Comparison of ENCODE assay signal across 26 mouse cellular contexts in genomic region chr5:73704757-73705156, GRCm38 (mm10). TPM values are rescaled to one million over a fixed set of nuclear protein-coding genes. Genes with fewer than 3 reads are reported as not detected.
"Had no signal": no experiment of that assay in that cellular context is flagged by ENCODE, and none has a peak within 500 bp of the region (broad histone marks: within the 10 kb centered on the region; RNA-seq: fewer than 3 reads in every experiment).

No protein-coding gene starts in this region.

- H3K9me3 ChIP-seq: heart, embryonic 10.5 days; heart, embryonic 13.5 days; heart, embryonic 15.5 days; hindbrain, embryonic 10.5 days; hindbrain, embryonic 12.5 days; intestine, embryonic 15.5 days; limb, embryonic 15.5 days; liver, embryonic 12.5 days had no signal

- H3K4me3 ChIP-seq: heart, embryonic 10.5 days; heart, embryonic 13.5 days; heart, embryonic 15.5 days; hindbrain, embryonic 10.5 days; hindbrain, embryonic 12.5 days; intestine, embryonic 15.5 days; layer of hippocampus, adult 2 months; left cerebral cortex, adult 2 months; limb, embryonic 15.5 days; liver, embryonic 12.5 days had no signal

- H3K27ac ChIP-seq: heart, embryonic 10.5 days; heart, embryonic 13.5 days; heart, embryonic 15.5 days; hindbrain, embryonic 10.5 days; hindbrain, embryonic 12.5 days; hindbrain, embryonic 14.5 days; intestine, embryonic 15.5 days; layer of hippocampus, adult 2 months; left cerebral cortex, adult 2 months; liver, embryonic 12.5 days; liver, embryonic 14.5 days had no signal

- ATAC-seq: forebrain, postnatal 0 days; hindbrain, embryonic 16.5 days; inflammation-experienced regulatory T-cells, adult 6 months; intestine, embryonic 15.5 days; intestine, postnatal 0 days; liver, embryonic 12.5 days had no signal

- H3K36me3 ChIP-seq: heart, embryonic 10.5 days; heart, embryonic 13.5 days; heart, embryonic 15.5 days; hindbrain, embryonic 10.5 days; hindbrain, embryonic 12.5 days; intestine, embryonic 15.5 days; limb, embryonic 15.5 days; liver, embryonic 12.5 days had no signal

- H3K4me2 ChIP-seq: heart, embryonic 15.5 days; hindbrain, embryonic 12.5 days; hindbrain, embryonic 14.5 days; limb, embryonic 15.5 days; liver, embryonic 12.5 days had no signal

- H3K9ac ChIP-seq: forebrain, postnatal 0 days; heart, embryonic 13.5 days; heart, embryonic 15.5 days; hindbrain, embryonic 12.5 days; hindbrain, embryonic 14.5 days; intestine, embryonic 15.5 days; limb, embryonic 15.5 days; liver, embryonic 12.5 days; liver, embryonic 14.5 days had no signal

- H3K27me3 ChIP-seq: heart, embryonic 15.5 days; hindbrain, embryonic 12.5 days; intestine, embryonic 15.5 days; limb, embryonic 15.5 days; liver, embryonic 12.5 days had no signal

- H3K4me1 ChIP-seq: hindbrain, embryonic 10.5 days; hindbrain, embryonic 12.5 days; intestine, embryonic 15.5 days; liver, embryonic 12.5 days had no signal

- DNase-seq: forebrain, postnatal 0 days; gastrocnemius, postnatal 14 days; gastrocnemius, postnatal 36 days; heart, adult 18-20 months; heart, postnatal 4 days; kidney, adult 18-20 months; kidney, adult 8-10 months; kidney, postnatal 10 days; left cerebral cortex, postnatal 4 days had no signal

RNA-seq across cellular contexts. Expression of gene Spata18, which starts 53.6 kb away (rescaled TPM):
- total RNA-seq: gastrocnemius, adult 8-10 months; gastrocnemius, postnatal 36 days; left cerebral cortex, adult 2 months; liver, adult 2 months had no signal
- polyA plus RNA-seq: heart, embryonic 10.5 days; inflammation-experienced regulatory T-cells, adult 6 months; liver, adult 2 months; liver, embryonic 12.5 days; liver, embryonic 14.5 days had no signal
